Mouse (Mus musculus): ENCODE data around the gene Tubb2b.

- no peak for TF ChIP-seq POLR2A (IDR thresholded peaks at IDR 0.05; ENCODE audit: extremely low read depth, insufficient read depth, low read length)
- TF ChIP-seq CTCF (IDR thresholded peaks at IDR 0.05; ENCODE audit: low read depth, low read length) = no peak
Measured at GRCm38 (mm10) chr13:34112369-34113081, 17.7 kb downstream of the Tubb2b start.

Measured in liver, adult 2 months (tissue).